ENCODE assay signal across 14 mouse cellular contexts in genomic region chr8:48114591-48114990, GRCm38 (mm10). TPM values are rescaled to one million over a fixed set of nuclear protein-coding genes. Genes with fewer than 3 reads are reported as not detected.
DNase-seq lines count a peak whose midpoint lies in the region; ATAC-seq and TF ChIP-seq lines count a peak whose summit lies in the region.
"Had no signal": no experiment of that assay in that cellular context is flagged by ENCODE, and none has a peak within 500 bp of the region (broad histone marks: within the 10 kb centered on the region; RNA-seq: fewer than 3 reads in every experiment).

No protein-coding gene starts in this region.

- no peak overlapping the region for H3K9ac ChIP-seq in heart, embryonic 11.5 days (ENCODE audit: low read depth, low read length)
- H3K9ac ChIP-seq in lung, postnatal 0 days (replicated peaks; ENCODE audit: low read depth): no peak overlapping the region
- H3K9ac ChIP-seq: stomach, embryonic 15.5 days had no signal

- H3K4me3 ChIP-seq in heart, embryonic 11.5 days (ENCODE audit: low read depth, low read length): no peak overlapping the region
- H3K4me3 ChIP-seq in lung, postnatal 0 days (ENCODE audit: low read depth, low read length): no peak overlapping the region
- H3K4me3 ChIP-seq in gastrocnemius, adult 2 months: no peak overlapping the region
- H3K4me3 ChIP-seq: stomach, embryonic 15.5 days had no signal

- peaks cover 16% of the 10 kb centered on the region for H3K36me3 ChIP-seq in heart, embryonic 11.5 days (ENCODE audit: control insufficient read depth, insufficient read depth, low read length)
- H3K36me3 ChIP-seq in lung, postnatal 0 days (ENCODE audit: insufficient read depth, low read length): no peaks in the 10 kb centered on the region

- H3K4me2 ChIP-seq in heart, embryonic 11.5 days: no peak overlapping the region
- H3K4me2 ChIP-seq in lung, postnatal 0 days (replicated peaks; ENCODE audit: low read depth, low read length): no peak overlapping the region
- H3K4me2 ChIP-seq: liver, embryonic 11.5 days; stomach, embryonic 15.5 days had no signal

- intact Hi-C loops in gastrocnemius, adult 2 months (cut with DNase I): no loop called here

- ATAC-seq in heart, embryonic 11.5 days (replicated peaks; ENCODE audit: insufficient number of reproducible peaks, low FRiP score, low TSS enrichment): no peak
- peak; percentile 72 for ATAC-seq in lung, postnatal 0 days
- ATAC-seq: inflammation-experienced regulatory T-cells, adult 6 months had no signal

- no peaks in the 10 kb centered on the region for H3K27me3 ChIP-seq in heart, embryonic 11.5 days (ENCODE audit: control insufficient read depth, insufficient read depth, low read length)
- H3K27me3 ChIP-seq in lung, postnatal 0 days (replicated peaks; ENCODE audit: insufficient read depth, low read length): no peaks in the 10 kb centered on the region
- H3K27me3 ChIP-seq: stomach, embryonic 15.5 days had no signal

- no peak for TF ChIP-seq CTCF in lung, postnatal 0 days (IDR thresholded peaks at IDR 0.05)
- TF ChIP-seq CTCF in gastrocnemius, adult 2 months (IDR thresholded peaks at IDR 0.05): no peak

- H3K9me3 ChIP-seq in heart, embryonic 11.5 days (replicated peaks; ENCODE audit: control insufficient read depth, low read length): 0 out of 2 replicates have a peak, but pooled peaks cover 4% of the 10 kb centered on the region
- H3K9me3 ChIP-seq in lung, postnatal 0 days (ENCODE audit: low read length): no peaks in the 10 kb centered on the region
- H3K9me3 ChIP-seq: stomach, embryonic 15.5 days had no signal

- peak; percentile 8 to 36 for DNase-seq in adrenal gland, adult (ENCODE audit: inconsistent age in 2 of 2, low spot score in 1 of 2)
- DNase-seq in adrenal gland, postnatal 25 days: no peak
- DNase-seq in heart, adult 11 months: peak; percentile 91
- DNase-seq in heart, adult 9 months (ENCODE audit: low spot score in 2 of 2): peak; percentile 13 to 14
- DNase-seq in lung, postnatal 0 days (ENCODE audit: low spot score): peak; percentile 67
- no peak for DNase-seq in spleen, postnatal 36 days (ENCODE audit: low spot score in 2 of 2)
- no peak for DNase-seq in gastrocnemius, adult 2 months
- DNase-seq: gastrocnemius, postnatal 25 days; retina, postnatal 1 day; thymus, postnatal 14 days had no signal

- TF ChIP-seq EP300 in lung, postnatal 0 days (IDR thresholded peaks at IDR 0.05): peak; percentile 85

- H3K27ac ChIP-seq in heart, embryonic 11.5 days (ENCODE audit: low read depth, low read length): no peak overlapping the region
- H3K27ac ChIP-seq in lung, postnatal 0 days (ENCODE audit: low read length): no peak overlapping the region
- H3K27ac ChIP-seq in gastrocnemius, adult 2 months: no peak overlapping the region
- H3K27ac ChIP-seq: stomach, embryonic 15.5 days had no signal

- WGBS in heart, embryonic 11.5 days (ENCODE audit: insufficient replicate concordance): 69% methylated on average over 6 of the region's 6 CpGs
- 38% methylated on average over 6 of the region's 6 CpGs for whole genome bisulfite sequencing in lung, postnatal 0 days

- H3K4me1 ChIP-seq in heart, embryonic 11.5 days (ENCODE audit: control insufficient read depth, insufficient read depth, low read length): no peaks in the 10 kb centered on the region
- H3K4me1 ChIP-seq in lung, postnatal 0 days (ENCODE audit: insufficient read depth, low read depth, low read length): peaks cover 1% of the 10 kb centered on the region; the same call in 1 of the 2 replicates
- H3K4me1 ChIP-seq: stomach, embryonic 15.5 days had no signal

RNA-seq across cellular contexts. Expression of gene Dctd, which starts 15.7 kb away (rescaled TPM):
- 6.1 and 6.5 TPM in 2 replicates for total RNA-seq in adrenal gland, postnatal 25 days (2021)
- polyA plus RNA-seq in heart, embryonic 11.5 days (2014; fragmentation: Nextera tagmentation; extraction: Ambion mirVana): 43.3 and 47.0 TPM in 2 replicates
- 1.5 and 1.9 TPM in 2 replicates for polyA plus RNA-seq in lung, postnatal 0 days (2015; fragmentation: Nextera tagmentation; extraction: Ambion mirVana)
- total RNA-seq in gastrocnemius, adult 2 months (2021): 1 to 10 TPM in 1 of 2 experiments, under 1 TPM in 1; 0.99 to 1.0 TPM

Comparison
In these comparisons a context has a peak if more than half of its experiments do, and no peak if none do; other contexts are left out.
1. DNase-seq: peak in adrenal gland, adult (2 of 2), heart, adult 11 months (single experiment), heart, adult 9 months (2 of 2) and lung, postnatal 0 days (single experiment); none in adrenal gland, postnatal 25 days (single experiment), spleen, postnatal 36 days (0 of 2) and gastrocnemius, adult 2 months (single experiment).